Mouse (Mus musculus): ENCODE results near the gene Nf1. TPM values are rescaled to one million over a fixed set of nuclear protein-coding genes. Genes with fewer than 3 reads are reported as not detected.

The Nf1 gene
- polyA plus RNA-seq, 1 experiment from 2014 or later = 6.5 TPM

DNA sequence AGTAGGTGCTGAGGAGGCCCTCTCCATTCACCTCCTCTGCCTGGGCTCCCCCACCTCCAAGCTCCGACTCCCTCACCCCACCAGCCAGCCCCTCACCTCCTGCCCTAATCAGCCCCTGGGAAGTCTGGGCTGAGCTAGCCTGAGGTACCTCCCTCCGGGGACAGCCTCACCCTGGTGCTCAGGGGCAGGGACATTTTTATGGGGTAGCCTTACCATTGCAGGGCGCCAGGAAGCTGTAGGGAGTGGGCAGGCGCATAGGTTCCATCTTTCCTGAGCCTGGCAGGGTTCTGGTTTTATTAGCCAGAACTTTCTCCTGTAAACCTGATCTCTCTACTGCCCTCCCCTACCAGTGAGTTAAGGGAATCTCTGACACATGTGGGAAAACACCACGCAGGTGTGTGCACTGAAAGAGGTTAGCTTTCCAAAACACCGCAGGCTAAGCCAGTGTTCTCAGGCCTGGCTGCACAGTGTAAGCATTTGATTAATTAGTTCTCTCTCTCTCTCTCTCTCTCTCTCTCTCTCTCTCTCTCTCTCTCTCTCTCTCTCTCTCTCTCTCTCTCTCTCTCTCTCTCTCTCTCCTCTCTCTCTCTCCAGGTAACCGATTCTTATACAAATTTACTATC, 290.4 kb downstream of the Nf1 start:
- H3K27me3 ChIP-seq (ENCODE audit: low read depth, poor library complexity, severe bottlenecking) = no peaks in the 10 kb centered on the region
- DNase-seq (ENCODE audit: low spot score) = no peak
- no peak overlapping the region for H3K27ac ChIP-seq
- WGBS = 82% methylated on average over 7 of the region's 7 CpGs
- no peaks in the 10 kb centered on the region for H3K36me3 ChIP-seq
- H3K4me1 ChIP-seq = peaks cover 17% of the 10 kb centered on the region
- no peaks in the 10 kb centered on the region for H3K9me3 ChIP-seq (replicated peaks)
- no peak overlapping the region for H3K4me3 ChIP-seq

DNA sequence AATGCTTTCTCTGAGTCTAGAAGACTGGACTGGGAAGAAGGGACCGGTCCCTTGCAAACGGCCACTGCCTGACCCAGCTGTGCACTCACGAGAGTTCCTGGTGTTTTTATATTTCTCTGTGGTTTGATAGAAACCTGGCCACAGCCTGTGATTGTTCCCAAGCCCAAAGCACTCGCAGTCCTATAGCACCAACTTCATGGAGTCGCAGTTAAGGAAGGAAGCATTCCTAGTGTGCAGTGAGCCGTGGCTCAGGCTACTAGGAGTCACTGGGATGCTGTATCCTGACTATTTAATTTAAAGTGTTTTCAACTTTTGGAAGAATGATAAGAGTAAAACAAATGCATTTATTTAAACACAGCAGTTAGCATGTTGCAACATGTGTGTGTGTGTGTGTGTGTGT, 291.0 kb downstream of the Nf1 start:
- H3K36me3 ChIP-seq = no peaks in the 10 kb centered on the region
- H3K4me1 ChIP-seq = peaks cover 15% of the 10 kb centered on the region
- H3K4me3 ChIP-seq = no peak overlapping the region
- H3K9me3 ChIP-seq (replicated peaks) = no peaks in the 10 kb centered on the region
- H3K27ac ChIP-seq = no peak overlapping the region
- no peaks in the 10 kb centered on the region for H3K27me3 ChIP-seq (ENCODE audit: low read depth, poor library complexity, severe bottlenecking)
- no peak for DNase-seq (ENCODE audit: low spot score)
- 79% methylated on average over 6 of the region's 6 CpGs for WGBS

Other genes with a start within 250 kb of the Nf1 start
- gene Ksr1, start 193.3 kb upstream of the Nf1 start, polyA plus RNA-seq (2016; fragmentation: Nextera tagmentation; extraction: Ambion mirVana) = 1.0 and 1.3 TPM in 2 replicates
- 196 and 306 TPM in 2 replicates for gene Wsb1, start 85.0 kb upstream of the Nf1 start, polyA plus RNA-seq (2016; fragmentation: Nextera tagmentation; extraction: Ambion mirVana)
- gene Gm9964, start 42.8 kb upstream of the Nf1 start, polyA plus RNA-seq (2016; fragmentation: Nextera tagmentation; extraction: Ambion mirVana) = not detected in 2 replicates
- 0.08 and 0.34 TPM in 2 replicates for gene Omg, start 164.4 kb downstream of the Nf1 start, polyA plus RNA-seq (2016; fragmentation: Nextera tagmentation; extraction: Ambion mirVana)
- gene Evi2b, start 184.1 kb downstream of the Nf1 start, polyA plus RNA-seq (2016; fragmentation: Nextera tagmentation; extraction: Ambion mirVana) = 0.11 and 0.16 TPM in 2 replicates
- 0.82 and 1.1 TPM in 2 replicates for gene Evi2, start 190.9 kb downstream of the Nf1 start, polyA plus RNA-seq (2016; fragmentation: Nextera tagmentation; extraction: Ambion mirVana)
- 2.0 and 2.2 TPM in 2 replicates for gene Evi2a, start 190.9 kb downstream of the Nf1 start, polyA plus RNA-seq (2016; fragmentation: Nextera tagmentation; extraction: Ambion mirVana)